26 mouse cellular contexts compared by ENCODE assay signal in the genomic region with DNA sequence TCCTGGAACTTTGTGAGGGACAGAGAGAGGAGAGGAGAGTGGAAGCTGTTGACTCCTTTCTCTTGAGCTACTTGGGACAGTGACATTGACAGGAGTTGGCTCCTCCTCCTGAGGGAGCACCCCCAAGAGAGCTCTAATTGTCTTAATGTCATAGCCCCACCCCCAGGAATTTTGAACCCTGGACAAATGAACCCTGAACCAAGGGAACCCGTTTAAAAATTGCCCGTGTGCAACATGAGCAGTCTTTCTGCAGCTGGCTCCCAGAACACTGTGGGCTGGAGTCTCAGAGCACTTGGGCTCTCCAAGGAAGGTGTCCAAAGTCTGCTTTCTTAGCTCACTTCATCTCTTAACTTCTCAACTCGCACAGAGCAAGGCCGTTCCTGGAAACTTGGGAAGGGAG.
DNase-seq lines count a peak whose midpoint lies in the region; ATAC-seq and TF ChIP-seq lines count a peak whose summit lies in the region.
"Had no signal": no experiment of that assay in that cellular context is flagged by ENCODE, and none has a peak within 500 bp of the region (broad histone marks: within the 10 kb centered on the region; RNA-seq: fewer than 3 reads in every experiment).

No protein-coding gene starts in this region.

- ATAC-seq in hindbrain, embryonic 16.5 days, result no peak
- ATAC-seq in kidney, postnatal 0 days (replicated peaks; ENCODE audit: low FRiP score, low read depth), result peak; percentile 43
- ATAC-seq in frontal cortex, adult (ENCODE audit: low TSS enrichment), result no peak
- ATAC-seq: forebrain, embryonic 14.5 days; inflammation-experienced regulatory T-cells, adult 6 months; liver, postnatal 0 days; midbrain, embryonic 15.5 days had no signal

- H3K27ac ChIP-seq in hindbrain, embryonic 10.5 days, result peak overlapping the region; percentile 57
- no peak overlapping the region for H3K27ac ChIP-seq in hindbrain, embryonic 16.5 days (ENCODE audit: low read depth, low read length)
- H3K27ac ChIP-seq in kidney, postnatal 0 days, result no peak overlapping the region
- H3K27ac ChIP-seq: embryonic facial prominence, embryonic 15.5 days; limb, embryonic 12.5 days; macrophage; midbrain, embryonic 15.5 days; neural tube, embryonic 12.5 days; stomach, embryonic 15.5 days had no signal

- no peaks in the 10 kb centered on the region for H3K36me3 ChIP-seq in hindbrain, embryonic 10.5 days
- H3K36me3 ChIP-seq in hindbrain, embryonic 16.5 days (ENCODE audit: control insufficient read depth, insufficient read depth, low read length), result no peaks in the 10 kb centered on the region
- no peaks in the 10 kb centered on the region for H3K36me3 ChIP-seq in kidney, postnatal 0 days (ENCODE audit: insufficient read depth, low read length)
- H3K36me3 ChIP-seq: embryonic facial prominence, embryonic 15.5 days; heart, embryonic 12.5 days; limb, embryonic 12.5 days; midbrain, embryonic 15.5 days; neural tube, embryonic 12.5 days; stomach, embryonic 15.5 days had no signal

- no peaks in the 10 kb centered on the region for H3K9me3 ChIP-seq in hindbrain, embryonic 10.5 days
- no peaks in the 10 kb centered on the region for H3K9me3 ChIP-seq in hindbrain, embryonic 16.5 days (ENCODE audit: control insufficient read depth, low read length)
- no peaks in the 10 kb centered on the region for H3K9me3 ChIP-seq in kidney, postnatal 0 days (replicated peaks; ENCODE audit: low read length)
- H3K9me3 ChIP-seq: embryonic facial prominence, embryonic 15.5 days; limb, embryonic 12.5 days; midbrain, embryonic 15.5 days; neural tube, embryonic 12.5 days; stomach, embryonic 15.5 days had no signal

- WGBS in hindbrain, embryonic 10.5 days, result 8% methylated on average over 4 of the region's 4 CpGs
- 9% methylated on average over 4 of the region's 4 CpGs for WGBS in hindbrain, embryonic 16.5 days
- WGBS in kidney, postnatal 0 days, result 20% methylated on average over 4 of the region's 4 CpGs

- H3K4me1 ChIP-seq in hindbrain, embryonic 10.5 days (replicated peaks), result peaks cover 34% of the 10 kb centered on the region
- peaks cover 3% of the 10 kb centered on the region; the same call in 1 of the 2 replicates for H3K4me1 ChIP-seq in hindbrain, embryonic 16.5 days (ENCODE audit: control insufficient read depth, insufficient read depth, low read depth, low read length)
- 0 out of 2 replicates have a peak, but pooled peaks cover 4% of the 10 kb centered on the region for H3K4me1 ChIP-seq in kidney, postnatal 0 days (replicated peaks; ENCODE audit: insufficient read depth, low read length)
- H3K4me1 ChIP-seq: heart, embryonic 12.5 days; midbrain, embryonic 15.5 days; stomach, embryonic 15.5 days had no signal

- H3K9ac ChIP-seq in hindbrain, embryonic 16.5 days (ENCODE audit: low read depth, low read length), result no peak overlapping the region
- H3K9ac ChIP-seq in kidney, postnatal 0 days (ENCODE audit: low read depth, low read length), result no peak overlapping the region
- H3K9ac ChIP-seq: embryonic facial prominence, embryonic 15.5 days; heart, embryonic 12.5 days; limb, embryonic 12.5 days; liver, postnatal 0 days; midbrain, embryonic 15.5 days; neural tube, embryonic 12.5 days; stomach, embryonic 15.5 days had no signal

- no peak overlapping the region for H3K4me3 ChIP-seq in hindbrain, embryonic 10.5 days
- no peak overlapping the region for H3K4me3 ChIP-seq in hindbrain, embryonic 16.5 days (ENCODE audit: low read length)
- H3K4me3 ChIP-seq in kidney, postnatal 0 days (replicated peaks; ENCODE audit: low read depth, low read length), result no peak overlapping the region
- H3K4me3 ChIP-seq: embryonic facial prominence, embryonic 15.5 days; heart, embryonic 12.5 days; limb, embryonic 12.5 days; midbrain, embryonic 15.5 days; neural tube, embryonic 12.5 days; stomach, embryonic 15.5 days had no signal

- H3K27me3 ChIP-seq in hindbrain, embryonic 10.5 days (ENCODE audit: insufficient read depth, poor library complexity, severe bottlenecking), result peaks cover 8% of the 10 kb centered on the region; the same call in 1 of the 2 replicates
- H3K27me3 ChIP-seq in hindbrain, embryonic 16.5 days (replicated peaks; ENCODE audit: control insufficient read depth, insufficient read depth, low read length), result no peaks in the 10 kb centered on the region
- no peaks in the 10 kb centered on the region for H3K27me3 ChIP-seq in kidney, postnatal 0 days (ENCODE audit: insufficient read depth, low read length)
- H3K27me3 ChIP-seq: embryonic facial prominence, embryonic 15.5 days; limb, embryonic 12.5 days; midbrain, embryonic 15.5 days; neural tube, embryonic 12.5 days; stomach, embryonic 15.5 days had no signal

- TF ChIP-seq CTCF in kidney, postnatal 0 days (IDR thresholded peaks at IDR 0.05; ENCODE audit: low read depth), result no peak

- H3K4me2 ChIP-seq in hindbrain, embryonic 16.5 days (ENCODE audit: low read length), result no peak overlapping the region
- H3K4me2 ChIP-seq in kidney, postnatal 0 days (ENCODE audit: low read length), result no peak overlapping the region
- H3K4me2 ChIP-seq: embryonic facial prominence, embryonic 15.5 days; heart, embryonic 12.5 days; limb, embryonic 12.5 days; liver, embryonic 11.5 days; midbrain, embryonic 15.5 days; neural tube, embryonic 12.5 days; stomach, embryonic 15.5 days had no signal

- DNase-seq in hindbrain, embryonic 10.5 days (ENCODE audit: low spot score), result no peak
- peak; percentile 29 for DNase-seq in retina, embryonic 14.5 days (ENCODE audit: low spot score)
- DNase-seq in retina, postnatal 1 day, result no peak
- no peak for DNase-seq in kidney, postnatal 0 days (ENCODE audit: low spot score)
- no peak for DNase-seq in cerebellum, postnatal 25 days
- DNase-seq: adrenal gland, postnatal 10 days; cerebellum, adult 2 months; cerebellum, postnatal 36 days; embryo, embryonic 11 days; gastrocnemius, postnatal 14 days; heart, adult 11 months; heart, postnatal 10 days; liver, postnatal 0 days; thymus, postnatal 25 days had no signal
